Mouse (Mus musculus) adrenal gland, postnatal 0 days (tissue): ENCODE measurements around the gene Fam126a. TPM values are rescaled to one million over a fixed set of nuclear protein-coding genes. Genes with fewer than 3 reads are reported as not detected.

ENCODE experiments used
- polyA plus RNA-seq: library from polyadenylated mRNA; unstranded; fragments of >200 nt; fragmentation: Nextera tagmentation; extraction: Ambion mirVana; gene quantifications from 2 replicates; pipeline ENCODE4 v1.2.1, GENCODE M21; 2015

Fam126a gene
- 17.6 and 25.9 TPM in 2 replicates for polyA plus RNA-seq

GRCm38 (mm10) chr5:24030579-24030969, at the start of gene Fam126a:
TSS of gene Fam126a (minus strand) at chr5:24030690.

Other genes with a start within 250 kb of the Fam126a start
- 9.1 and 12.1 TPM in 2 replicates for gene Pus7, start 247.0 kb downstream of the Fam126a start, polyA plus RNA-seq
- gene Rint1, start 243.0 kb downstream of the Fam126a start, polyA plus RNA-seq, result 25.5 and 28.1 TPM in 2 replicates
- 221 and 333 TPM in 2 replicates for gene Tomm7, start 186.5 kb downstream of the Fam126a start, polyA plus RNA-seq
- 43.0 and 48.0 TPM in 2 replicates for gene Klhl7, start 69.9 kb upstream of the Fam126a start, polyA plus RNA-seq
- 6.3 and 11.9 TPM in 2 replicates for gene Nupl2, start 134.3 kb upstream of the Fam126a start, polyA plus RNA-seq